Mouse (Mus musculus) lung, postnatal 25 days (tissue): ENCODE results near the gene Ercc4.
"Not testable (repeated sequence)": the region's sequence is repeated elsewhere in the genome, so short reads cannot be mapped to it uniquely, and the experiment has no call there.

Source experiments
- DNase-seq: peaks from one replicate; pipeline ENCODE4 v3.0.0; 2022; ENCODE audit warnings: low spot score

Ercc4 gene

GRCm38 (mm10) chr16:13109156-13109989, at the start of gene Ercc4:
Gene Ercc4 (plus strand): TSS chr16:13109684.
- peak; percentile 97 for DNase-seq

- no peak for DNase-seq
Measured at GRCm38 (mm10) chr16:13061113-13061512, 48.4 kb upstream of the Ercc4 start.

GRCm38 (mm10) chr16:13074176-13074575, 35.3 kb upstream of the Ercc4 start:
- no peak for DNase-seq

GRCm38 (mm10) chr16:13080161-13080560, 29.3 kb upstream of the Ercc4 start:
- no peak for DNase-seq

- DNase-seq = no peak
Measured at GRCm38 (mm10) chr16:13083155-13083798, 26.2 kb upstream of the Ercc4 start.

- DNase-seq = no peak
Measured at GRCm38 (mm10) chr16:13108356-13108755, 1.1 kb upstream of the Ercc4 start.

GRCm38 (mm10) chr16:13109990-13110595, 609 bp downstream of the Ercc4 start:
- no peak for DNase-seq

GRCm38 (mm10) chr16:13114821-13115220, 5.3 kb downstream of the Ercc4 start:
- DNase-seq = no peak

- DNase-seq = not testable (repeated sequence)
Measured at GRCm38 (mm10) chr16:13115466-13115865, 6.0 kb downstream of the Ercc4 start.

- peak; percentile 66 for DNase-seq
Measured at GRCm38 (mm10) chr16:13117299-13117966, 7.9 kb downstream of the Ercc4 start.

GRCm38 (mm10) chr16:13117967-13118430, 8.5 kb downstream of the Ercc4 start:
- no peak for DNase-seq

GRCm38 (mm10) chr16:13118754-13119294, 9.3 kb downstream of the Ercc4 start:
- DNase-seq = no peak

GRCm38 (mm10) chr16:13119641-13120350, 10.3 kb downstream of the Ercc4 start:
- no peak for DNase-seq

GRCm38 (mm10) chr16:13125357-13125756, 15.9 kb downstream of the Ercc4 start:
- no peak for DNase-seq

GRCm38 (mm10) chr16:13127566-13127965, 18.1 kb downstream of the Ercc4 start:
- DNase-seq = no peak

GRCm38 (mm10) chr16:13130412-13130811, 20.9 kb downstream of the Ercc4 start:
- peak; percentile 13 for DNase-seq

- DNase-seq = no peak
Measured at GRCm38 (mm10) chr16:13141220-13141619, 31.7 kb downstream of the Ercc4 start.

GRCm38 (mm10) chr16:13143932-13144331, 34.4 kb downstream of the Ercc4 start:
- DNase-seq = no peak

GRCm38 (mm10) chr16:13144682-13145410, 35.4 kb downstream of the Ercc4 start:
- no peak for DNase-seq

- no peak for DNase-seq
Measured at GRCm38 (mm10) chr16:13146231-13146630, 36.7 kb downstream of the Ercc4 start.
